Mouse (Mus musculus) telencephalon, adult 2 months (tissue): ENCODE results near the gene Wrap73.

Experiments
- DNase-seq: peaks from one replicate; pipeline ENCODE4 v3.0.0-alpha.2; 2011; ENCODE audit warnings: low read depth, low spot score

Gene Wrap73

GRCm38 (mm10) chr4:154139671-154140181, 2.4 kb upstream of the Wrap73 start:
- DNase-seq, result no peak

- DNase-seq, result no peak
Observed at GRCm38 (mm10) chr4:154140182-154140212, 2.2 kb upstream of the Wrap73 start, which contains the start of gene Trp73. Gene Trp73 (minus strand): TSS chr4:154140208.

- no peak for DNase-seq
Observed at GRCm38 (mm10) chr4:154140213-154141008, 1.8 kb upstream of the Wrap73 start.

GRCm38 (mm10) chr4:154141009-154141867, 934 bp upstream of the Wrap73 start:
- no peak for DNase-seq

- DNase-seq, result no peak
Observed at GRCm38 (mm10) chr4:154144712-154145111, 2.5 kb downstream of the Wrap73 start.

- no peak for DNase-seq
Observed at GRCm38 (mm10) chr4:154146342-154146741, 4.2 kb downstream of the Wrap73 start.

- DNase-seq, result no peak
Observed at GRCm38 (mm10) chr4:154154104-154154503, 11.9 kb downstream of the Wrap73 start.

- no peak for DNase-seq
Observed at GRCm38 (mm10) chr4:154156050-154156449, 13.9 kb downstream of the Wrap73 start.

- DNase-seq, result no peak
Observed at GRCm38 (mm10) chr4:154157970-154158662, 15.9 kb downstream of the Wrap73 start.

- no peak for DNase-seq
Observed at GRCm38 (mm10) chr4:154159002-154159401, 16.8 kb downstream of the Wrap73 start.

GRCm38 (mm10) chr4:154159961-154160537, 17.9 kb downstream of the Wrap73 start:
- no peak for DNase-seq

- DNase-seq, result peak; percentile 97
Observed at GRCm38 (mm10) chr4:154160538-154161390, 18.6 kb downstream of the Wrap73 start, which contains the start of gene Tprgl. Gene Tprgl (minus strand): TSS chr4:154160666.

- no peak for DNase-seq
Observed at GRCm38 (mm10) chr4:154163296-154163695, 21.1 kb downstream of the Wrap73 start.

- no peak for DNase-seq
Observed at GRCm38 (mm10) chr4:154167053-154167452, 24.9 kb downstream of the Wrap73 start.

- no peak for DNase-seq
Observed at GRCm38 (mm10) chr4:154170021-154170420, 27.8 kb downstream of the Wrap73 start.

GRCm38 (mm10) chr4:154170506-154171150, 28.5 kb downstream of the Wrap73 start, which contains the start of gene Megf6:
Gene Megf6 (plus strand): TSS chr4:154170730.
- no peak for DNase-seq

- no peak for DNase-seq
Observed at GRCm38 (mm10) chr4:154171151-154171930, 29.2 kb downstream of the Wrap73 start.

- no peak for DNase-seq
Observed at GRCm38 (mm10) chr4:154171931-154172604, 29.9 kb downstream of the Wrap73 start.

- no peak for DNase-seq
Observed at GRCm38 (mm10) chr4:154177257-154177656, 35.1 kb downstream of the Wrap73 start.
